Mouse (Mus musculus): Measurements from ENCODE around the gene Rps17. TPM values are rescaled to one million over a fixed set of nuclear protein-coding genes. Genes with fewer than 3 reads are reported as not detected.

Rps17 gene
- total RNA-seq (2023), result 459 and 559 TPM in 2 replicates

DNA sequence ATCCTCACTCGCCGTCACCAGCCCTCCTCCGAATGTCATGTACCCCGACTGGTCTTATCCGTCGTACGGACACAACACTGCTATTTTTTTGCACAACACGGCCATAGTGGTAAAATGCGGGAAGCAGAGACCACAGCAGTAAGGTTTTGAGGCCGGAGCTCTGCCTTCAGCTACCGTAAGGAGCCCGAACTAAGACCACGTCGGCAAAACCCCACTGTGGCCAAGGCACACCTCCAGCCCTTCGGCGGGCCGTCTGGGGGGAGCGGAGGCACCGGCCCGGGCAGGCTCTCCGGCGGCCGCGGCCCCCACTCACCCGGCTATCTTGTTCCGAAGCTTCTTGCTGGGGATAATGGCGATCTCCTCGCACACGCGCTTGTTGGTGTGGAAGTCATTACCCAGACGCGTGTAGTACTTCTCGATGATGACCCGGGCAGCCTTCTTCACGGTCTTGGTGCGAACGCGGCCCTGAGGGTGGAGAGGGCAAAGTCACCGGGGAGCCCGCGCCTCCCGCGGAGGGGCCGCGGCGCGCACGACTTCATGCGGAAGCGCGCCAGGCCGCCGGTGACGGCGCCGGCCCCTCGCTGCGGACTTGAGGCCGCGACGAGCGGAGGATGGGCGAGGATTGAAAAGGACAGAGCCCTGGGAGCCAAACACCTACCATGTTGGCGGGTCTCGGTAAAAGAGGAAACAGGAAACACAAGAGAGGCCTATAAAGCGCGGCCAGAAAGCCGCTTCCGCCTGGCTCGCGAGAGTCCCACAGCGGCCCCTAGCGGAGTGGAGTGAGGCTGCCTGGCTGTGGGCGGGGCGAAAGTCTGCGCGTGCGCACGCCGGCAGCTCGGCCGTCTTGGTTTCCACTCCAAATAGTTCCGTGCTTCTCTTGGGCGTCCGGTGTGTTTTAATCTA lies at the start of gene Rps17:
TSS of gene Rps17 (minus strand) at position 711 of the 903 bp plus-strand sequence.

Other genes with a start within 250 kb of the Rps17 start
- gene Slc28a1, start 230.5 kb downstream of the Rps17 start, total RNA-seq (2023), result not detected in 2 replicates
- gene Pde8a, start 131.7 kb downstream of the Rps17 start, total RNA-seq (2023), result 17.3 and 17.6 TPM in 2 replicates
- gene Cpeb1, start 110.2 kb upstream of the Rps17 start, total RNA-seq (2023), result 0.47 TPM in 1 of 2 replicates, not detected in the other
- gene Ap3b2, start 148.7 kb upstream of the Rps17 start, total RNA-seq (2023), result not detected in 2 replicates
- gene BC048679, start 153.0 kb upstream of the Rps17 start, total RNA-seq (2023), result not detected in 2 replicates
- gene Fsd2, start 221.7 kb upstream of the Rps17 start, total RNA-seq (2023), result not detected in 2 replicates
- 18.1 and 23.5 TPM in 2 replicates for gene Whamm, start 226.0 kb upstream of the Rps17 start, total RNA-seq (2023)

All from neutrophil, adult 65 days (primary cell).